Mouse (Mus musculus) CH12.LX (cell line): ENCODE results near the gene Aida. TPM values are rescaled to one million over a fixed set of nuclear protein-coding genes. Genes with fewer than 3 reads are reported as not detected.

Experiments
- DNase-seq: peaks from one replicate; pipeline ENCODE4 v3.0.0-alpha.2; 2013; ENCODE audit errors: extremely low read depth
- H3K27ac ChIP-seq: 2 replicates; pipeline ENCODE4 v1.5.1; 2012; ENCODE audit warnings: low read depth, mild to moderate bottlenecking, control low read depth, moderate library complexity; ENCODE audit not compliant: insufficient read depth
- H3K27me3 ChIP-seq: replicated peaks from 2 replicates; pipeline ENCODE3; 2012; ENCODE audit warnings: inconsistent platforms
- H3K36me3 ChIP-seq, 2 experiments: replicated peaks in 1 of 2; 2 replicates each; pipeline versions ENCODE3 to v1.6.1; 2012; ENCODE audit warnings: inconsistent platforms in 1 of 2, low read length in 1 of 2, mild to moderate bottlenecking in 1 of 2, mixed read lengths in 1 of 2, moderate library complexity in 1 of 2; ENCODE audit not compliant: control insufficient read depth in 1 of 2, insufficient read depth in 1 of 2
- H3K4me1 ChIP-seq, 2 experiments: 2 replicates each; pipeline ENCODE4 v1.6.1; 2012; ENCODE audit warnings: inconsistent platforms in 1 of 2, moderate library complexity in 1 of 2; ENCODE audit not compliant: insufficient read depth in 2 of 2, control insufficient read depth in 1 of 2
- H3K4me2 ChIP-seq: 2 replicates; pipeline ENCODE4 v1.6.1; 2012; ENCODE audit warnings: low read depth, mild to moderate bottlenecking, control low read depth; ENCODE audit not compliant: poor library complexity, insufficient read depth, severe bottlenecking
- H3K4me3 ChIP-seq, 3 experiments: fragments of 150-350 bp in 1 of 3; sonication (generic) in 1 of 3; replicated peaks in 1 of 3; 2 replicates each; pipeline versions ENCODE3 to v1.5.1; 2011 to 2012; ENCODE audit warnings: low read depth in 2 of 3, low read length in 2 of 3, mild to moderate bottlenecking in 2 of 3, moderate library complexity in 2 of 3, control low read depth in 1 of 3, improper control_type of control experiment in 1 of 3, inconsistent platforms in 1 of 3, mixed read lengths in 1 of 3; ENCODE audit not compliant: poor library complexity in 1 of 3
- H3K79me2 ChIP-seq: replicated peaks from 2 replicates; pipeline ENCODE4 v1.6.1; 2012; ENCODE audit warnings: mild to moderate bottlenecking, moderate library complexity; ENCODE audit not compliant: control insufficient read depth, poor library complexity, insufficient read depth, severe bottlenecking; ENCODE audit errors: extremely low read depth
- H3K9ac ChIP-seq: 2 replicates; pipeline ENCODE4 v1.6.1; 2012; ENCODE audit warnings: low read depth, mild to moderate bottlenecking, control low read depth, moderate library complexity; ENCODE audit not compliant: insufficient read depth
- H3K9me3 ChIP-seq: replicated peaks from 2 replicates; pipeline ENCODE3; 2012; ENCODE audit warnings: low read length, inconsistent platforms, mixed read lengths
- CHD1 ChIP-seq: IDR thresholded peaks from 2 replicates; pipeline ENCODE4 v1.6.1; 2012; ENCODE audit warnings: low read depth, low read length, improper control_type of control experiment, inconsistent platforms
- CHD2 ChIP-seq: IDR thresholded peaks from 2 replicates; pipeline ENCODE4 v1.6.1; 2011; ENCODE audit warnings: low read length, improper control_type of control experiment
- CTCF ChIP-seq, 2 experiments: IDR thresholded peaks in 1 of 2; conservative IDR thresholded peaks in 1 of 2; 2 replicates each; pipeline ENCODE4 v1.5.1; 2011 to 2012; ENCODE audit warnings: low read depth in 2 of 2, low read length in 2 of 2, improper control_type of control experiment in 1 of 2, inconsistent platforms in 1 of 2, mild to moderate bottlenecking in 1 of 2, moderate library complexity in 1 of 2
- HCFC1 ChIP-seq: IDR thresholded peaks from 2 replicates; pipeline ENCODE4 v1.6.1; 2012; ENCODE audit warnings: low read depth, mild to moderate bottlenecking, inconsistent platforms, low read length, improper control_type of control experiment
- IRF4 ChIP-seq: IDR thresholded peaks from 2 replicates; pipeline ENCODE4 v1.6.1; 2014; ENCODE audit warnings: low read depth, mild to moderate bottlenecking, inconsistent platforms, low read length, improper control_type of control experiment
- JUN ChIP-seq: IDR thresholded peaks from 2 replicates; pipeline ENCODE4 v1.6.1; 2011; ENCODE audit warnings: low read depth, mild to moderate bottlenecking, low read length, improper control_type of control experiment, moderate library complexity; ENCODE audit not compliant: insufficient read depth
- JUND ChIP-seq: conservative IDR thresholded peaks from 2 replicates; pipeline ENCODE4 v1.6.1; 2011; ENCODE audit warnings: low read depth, low read length, improper control_type of control experiment
- MAX ChIP-seq: IDR thresholded peaks from 2 replicates; pipeline ENCODE4 v1.6.1; 2011; ENCODE audit warnings: low read length, improper control_type of control experiment
- MAZ ChIP-seq: IDR thresholded peaks from 2 replicates; pipeline ENCODE4 v1.6.1; 2012; ENCODE audit warnings: low read depth, mild to moderate bottlenecking, inconsistent platforms, low read length, improper control_type of control experiment, moderate library complexity
- MEF2A ChIP-seq: IDR thresholded peaks from 2 replicates; pipeline ENCODE4 v1.6.1; 2014; ENCODE audit warnings: low read depth, mild to moderate bottlenecking, inconsistent platforms, low read length, improper control_type of control experiment, borderline replicate concordance
- MYC ChIP-seq: IDR thresholded peaks from 2 replicates; pipeline ENCODE4 v1.6.1; 2011; ENCODE audit warnings: low read depth, mild to moderate bottlenecking, improper control_type of control experiment, low read length
- POLR2AphosphoS2 ChIP-seq: IDR thresholded peaks from 2 replicates; pipeline ENCODE4 v1.6.1; 2011; ENCODE audit warnings: low read depth, low read length, improper control_type of control experiment
- RAD21 ChIP-seq: IDR thresholded peaks from 2 replicates; pipeline ENCODE4 v1.6.1; 2011; ENCODE audit warnings: low read depth, mild to moderate bottlenecking, low read length, improper control_type of control experiment, moderate library complexity
- SIN3A ChIP-seq: IDR thresholded peaks from 2 replicates; pipeline ENCODE4 v1.6.1; 2012; ENCODE audit warnings: low read length, improper control_type of control experiment, inconsistent platforms
- SMC3 ChIP-seq: IDR thresholded peaks from 2 replicates; pipeline ENCODE4 v1.6.1; 2011; ENCODE audit warnings: low read depth, low read length, improper control_type of control experiment
- UBTF ChIP-seq: IDR thresholded peaks from 2 replicates; pipeline ENCODE4 v1.6.1; 2012; ENCODE audit warnings: low read depth, mild to moderate bottlenecking, inconsistent platforms, low read length, improper control_type of control experiment, moderate library complexity
- USF1 ChIP-seq: IDR thresholded peaks from 2 replicates; pipeline ENCODE4 v1.6.1; 2014; ENCODE audit warnings: low read depth, mild to moderate bottlenecking, inconsistent platforms, low read length, improper control_type of control experiment
- USF2 ChIP-seq: conservative IDR thresholded peaks from 2 replicates; pipeline ENCODE4 v1.6.1; 2011; ENCODE audit warnings: low read depth, low read length, improper control_type of control experiment
- ZC3H11A ChIP-seq: IDR thresholded peaks from 2 replicates; pipeline ENCODE4 v1.6.1; 2012; ENCODE audit warnings: low read depth, mild to moderate bottlenecking, inconsistent platforms, low read length, improper control_type of control experiment
- ZMIZ1 ChIP-seq: IDR thresholded peaks from 2 replicates; pipeline ENCODE4 v1.6.1; 2012; ENCODE audit warnings: low read depth, mild to moderate bottlenecking, inconsistent platforms, low read length, improper control_type of control experiment
- ZNF384 ChIP-seq: IDR thresholded peaks from 2 replicates; pipeline ENCODE4 v1.6.1; 2012; ENCODE audit warnings: low read depth, low read length, improper control_type of control experiment, inconsistent platforms
- dilution Hi-C: fragments of 300-500 bp; cut with MboI; formaldehyde crosslinking; loops from 2 replicates; pipeline ENCODE4 v1.14.3; 2020; ENCODE audit warnings: low sequenced_read_pairs; ENCODE audit not compliant: extremely low pct_unique_long_range_greater_than_20kb, extremely low pct_ligation_motif_present
- in situ Hi-C: fragments of 300-500 bp; cut with MboI; formaldehyde crosslinking; loops from 3 replicates; pipeline ENCODE4 v1.14.3; 2019; ENCODE audit warnings: low sequenced_read_pairs, low pct_ligation_motif_present, low pct_unique_long_range_greater_than_20kb, mixed read lengths
- polyA plus RNA-seq: library from polyadenylated mRNA; unstranded; fragments of >175 nt; gene quantifications from 2 replicates; pipeline ENCODE4 v1.2.1, GENCODE M21; 2012; ENCODE audit warnings: low read depth; ENCODE audit not compliant: insufficient read length
- total RNA-seq, 2 experiments: library from RNA; depleted of rRNA; stranded (reverse); fragments of 300-350 nt in 1 of 2; fragments of >200 nt in 1 of 2; gene quantifications; 2 replicates each; pipeline ENCODE4 v1.2.3; 2012 to 2014

The Aida gene
- total and polyA plus RNA-seq, 3 experiments: 11.0 to 45.2 (median 32.8) TPM

- peak; percentile 78 for TF ChIP-seq USF2
- no peak for TF ChIP-seq SIN3A
- no peak; the same call in 1 of the 2 replicates for TF ChIP-seq ZNF384
- no peak for TF ChIP-seq MEF2A
- peak; percentile 60 for TF ChIP-seq HCFC1
- TF ChIP-seq RAD21: no peak
Measured at GRCm38 (mm10) chr1:183265921-183266467, 30.4 kb upstream of the Aida start (continued).

GRCm38 (mm10) chr1:183267666-183268065 is 28.7 kb upstream of the Aida start:
- H3K4me1 ChIP-seq: peaks cover 15 to 28% of the 10 kb centered on the region in 2 experiments
- H3K4me2 ChIP-seq: no peak overlapping the region
- H3K9ac ChIP-seq: no peak overlapping the region
- no peak for TF ChIP-seq MEF2A
- TF ChIP-seq SIN3A: no peak
- no peak for TF ChIP-seq POLR2AphosphoS2
- TF ChIP-seq UBTF: no peak
- no peak for TF ChIP-seq MAX
- no peaks in the 10 kb centered on the region for H3K9me3 ChIP-seq
- H3K36me3 ChIP-seq: peaks cover 3 to 39% of the 10 kb centered on the region in 2 experiments
- H3K27me3 ChIP-seq: no peaks in the 10 kb centered on the region
- H3K27ac ChIP-seq: no peak overlapping the region
- dilution Hi-C loops (no loop called here), in situ Hi-C loops (loop anchor here (25.0 kb wide), 1 partner anchor 705 kb away; the partner anchor contains the start of gene Capn8)
- no peak for DNase-seq
- no peaks in the 10 kb centered on the region for H3K79me2 ChIP-seq
- no peak overlapping the region for H3K4me3 ChIP-seq

GRCm38 (mm10) chr1:183272867-183273818 is 23.2 kb upstream of the Aida start:
- DNase-seq: peak; percentile 77
- no peaks in the 10 kb centered on the region for H3K79me2 ChIP-seq
- H3K27ac ChIP-seq: peak overlapping the region; percentile 39; the same call in 1 of the 2 replicates
- in situ Hi-C loops (loop anchor here (5.0 to 25.0 kb wide), 2 partner anchors 36 to 711 kb away; partner anchors contain the start of gene Capn8), dilution Hi-C loops (no loop called here)
- peak overlapping the region; percentile 94 for H3K4me2 ChIP-seq
- peaks cover 14 to 49% of the 10 kb centered on the region in 2 experiments for H3K36me3 ChIP-seq
- peaks cover 3 to 8% of the 10 kb centered on the region in 2 experiments; a peak in 3 of 4 replicates for H3K4me1 ChIP-seq
- H3K4me3 ChIP-seq: peak overlapping the region in 1 of 3 experiments; percentile 24
- H3K9me3 ChIP-seq: no peaks in the 10 kb centered on the region
- H3K27me3 ChIP-seq: no peaks in the 10 kb centered on the region
- H3K9ac ChIP-seq: no peak overlapping the region; the same call in 1 of the 2 replicates
- TF ChIP-seq MYC (no peak), SMC3 (peak; percentile 87), ZMIZ1 (no peak), JUN (no peak), CHD1 (no peak), MAZ (peak; percentile 64; the same call in 1 of the 2 replicates), ZNF384 (peak; percentile 64), SIN3A (peak; percentile 65), RAD21 (peak; percentile 91), ZC3H11A (peak; percentile 39), MEF2A (peak; percentile 34; the same call in 1 of the 2 replicates), JUND (no peak), USF1 (no peak), CTCF (conservative IDR thresholded peaks at IDR 0.05 in 1 of 2, IDR thresholded peaks at IDR 0.05 in 1 of 2; ENCODE audit: low read depth in 2 of 2, low read length in 2 of 2) (peak in 1 of 2 experiments; percentile 89; a peak in 3 of 4 replicates), IRF4 (peak; percentile 57; the same call in 1 of the 2 replicates), CHD2 (0 out of 2 replicates have a peak, but pooled peaks have one; percentile 37)
